Mouse (Mus musculus) stomach, embryonic 15.5 days (tissue): ENCODE results near the gene Map2. TPM values are rescaled to one million over a fixed set of nuclear protein-coding genes. Genes with fewer than 3 reads are reported as not detected.

Experiments used
- ATAC-seq: fragments of 200-750 bp; cut with Nextera tagmentation; 2 replicates; pipeline ENCODE4 v1.8.0; 2017; ENCODE audit warnings: low read depth, moderate number of reproducible peaks, moderate TSS enrichment; ENCODE audit not compliant: insufficient read depth, low FRiP score
- H3K27ac ChIP-seq: fragments of 300-500 bp; sonication (generic); 2 replicates; pipeline ENCODE4 v1.5.1; 2015; ENCODE audit warnings: mild to moderate bottlenecking, inconsistent platforms
- H3K27me3 ChIP-seq: fragments of 300-500 bp; sonication (generic); replicated peaks from 2 replicates; pipeline ENCODE4 v1.6.1; 2015; ENCODE audit warnings: inconsistent platforms
- H3K36me3 ChIP-seq: fragments of 300-500 bp; sonication (generic); 2 replicates; pipeline ENCODE4 v1.6.1; 2015; ENCODE audit warnings: inconsistent platforms
- H3K4me1 ChIP-seq: fragments of 300-500 bp; sonication (generic); 2 replicates; pipeline ENCODE4 v1.6.1; 2015; ENCODE audit warnings: inconsistent platforms
- H3K4me2 ChIP-seq: fragments of 300-500 bp; sonication (generic); 2 replicates; pipeline ENCODE4 v1.6.1; 2015; ENCODE audit warnings: mild to moderate bottlenecking, inconsistent platforms
- H3K4me3 ChIP-seq: fragments of 300-500 bp; sonication (generic); replicated peaks from 2 replicates; pipeline ENCODE4 v1.5.1; 2015; ENCODE audit warnings: inconsistent platforms
- H3K9ac ChIP-seq: fragments of 300-500 bp; sonication (generic); 2 replicates; pipeline ENCODE4 v1.6.1; 2015; ENCODE audit warnings: inconsistent platforms
- H3K9me3 ChIP-seq: fragments of 300-500 bp; sonication (generic); 2 replicates; pipeline ENCODE4 v1.6.1; 2016; ENCODE audit warnings: inconsistent platforms
- WGBS: fragments of 180-500 bp; shearing (Covaris S2); methylation state at CpG from one replicate; pipeline ENCODE4 v1.1.7; 2015; 5-methylcytosine and 5-hydroxymethylcytosine counted together
- polyA plus RNA-seq: library from polyadenylated mRNA; unstranded; fragments of >200 nt; fragmentation: Nextera tagmentation; extraction: Ambion mirVana; gene quantifications from 2 replicates; pipeline ENCODE4 v1.2.1, GENCODE M21; 2015

The Map2 gene
- polyA plus RNA-seq, 1 experiment from 2014 or later = 16.6 TPM

GRCm38 (mm10) chr1:66176012-66176837, 1.2 kb downstream of the Map2 start:
- no peaks in the 10 kb centered on the region for H3K27me3 ChIP-seq
- H3K27ac ChIP-seq = no peak overlapping the region
- peak overlapping the region; percentile 55 for H3K4me3 ChIP-seq
- H3K36me3 ChIP-seq = no peaks in the 10 kb centered on the region
- ATAC-seq = no peak
- WGBS = 27% methylated on average over 9 of the region's 9 CpGs
- peak overlapping the region; percentile 83 for H3K4me2 ChIP-seq
- no peaks in the 10 kb centered on the region for H3K4me1 ChIP-seq
- no peak overlapping the region for H3K9ac ChIP-seq
- H3K9me3 ChIP-seq = no peaks in the 10 kb centered on the region

- H3K4me2 ChIP-seq = no peak overlapping the region; the same call in 1 of the 2 replicates
- H3K9ac ChIP-seq = no peak overlapping the region
- H3K4me3 ChIP-seq = no peak overlapping the region
- H3K36me3 ChIP-seq = no peaks in the 10 kb centered on the region
- no peaks in the 10 kb centered on the region for H3K4me1 ChIP-seq
- no peak for ATAC-seq
- 67% methylated on average over 2 of the region's 2 CpGs for WGBS
- no peaks in the 10 kb centered on the region for H3K27me3 ChIP-seq
- H3K9me3 ChIP-seq = no peaks in the 10 kb centered on the region
- H3K27ac ChIP-seq = no peak overlapping the region
Observed at GRCm38 (mm10) chr1:66176838-66177105, 1.7 kb downstream of the Map2 start.

- no peak overlapping the region for H3K9ac ChIP-seq
- no peak overlapping the region for H3K4me3 ChIP-seq
- H3K27ac ChIP-seq = no peak overlapping the region
- H3K4me2 ChIP-seq = no peak overlapping the region
- H3K27me3 ChIP-seq = no peaks in the 10 kb centered on the region
- ATAC-seq = no peak
- 50% methylated on average over 4 of the region's 4 CpGs for WGBS
- no peaks in the 10 kb centered on the region for H3K4me1 ChIP-seq
- no peaks in the 10 kb centered on the region for H3K36me3 ChIP-seq
- H3K9me3 ChIP-seq = no peaks in the 10 kb centered on the region
Observed at GRCm38 (mm10) chr1:66177489-66178170, 2.6 kb downstream of the Map2 start.

- ATAC-seq = no peak
- WGBS = 65% methylated on average over 12 of the region's 12 CpGs
- Histone ChIP-seq H3K4me3 (no peak overlapping the region), H3K9ac (no peak overlapping the region), H3K27me3 (no peaks in the 10 kb centered on the region), H3K4me1 (no peaks in the 10 kb centered on the region), H3K36me3 (no peaks in the 10 kb centered on the region), H3K4me2 (no peak overlapping the region), H3K9me3 (no peaks in the 10 kb centered on the region), H3K27ac (no peak overlapping the region)
Observed at GRCm38 (mm10) chr1:66187016-66187681, 12.1 kb downstream of the Map2 start.

- ATAC-seq = no peak
- WGBS = 93% methylated on average over 1 of the region's 1 CpGs
Observed at GRCm38 (mm10) chr1:66192401-66192800, 17.3 kb downstream of the Map2 start.

GRCm38 (mm10) chr1:66192891-66193290, 17.8 kb downstream of the Map2 start:
- WGBS = 84% methylated on average over 2 of the region's 2 CpGs
- Histone ChIP-seq H3K4me3 (no peak overlapping the region), H3K27ac (no peak overlapping the region), H3K9me3 (no peaks in the 10 kb centered on the region), H3K9ac (no peak overlapping the region), H3K4me1 (no peaks in the 10 kb centered on the region), H3K36me3 (no peaks in the 10 kb centered on the region), H3K4me2 (no peak overlapping the region), H3K27me3 (no peaks in the 10 kb centered on the region)
- no peak for ATAC-seq

More at GRCm38 (mm10) chr1:66192401-66192800, 17.3 kb downstream of the Map2 start:
- no peaks in the 10 kb centered on the region for H3K4me1 ChIP-seq
- H3K36me3 ChIP-seq = no peaks in the 10 kb centered on the region
- no peak overlapping the region for H3K4me2 ChIP-seq
- H3K9ac ChIP-seq = no peak overlapping the region
- H3K9me3 ChIP-seq = no peaks in the 10 kb centered on the region
- H3K27me3 ChIP-seq = no peaks in the 10 kb centered on the region
- no peak overlapping the region for H3K27ac ChIP-seq
- no peak overlapping the region for H3K4me3 ChIP-seq

- H3K36me3 ChIP-seq = no peaks in the 10 kb centered on the region
- ATAC-seq = no peak
- no peak overlapping the region for H3K4me3 ChIP-seq
- no peak overlapping the region for H3K9ac ChIP-seq
- no peak overlapping the region for H3K4me2 ChIP-seq
- 79% methylated on average over 13 of the region's 13 CpGs for WGBS
- H3K27me3 ChIP-seq = no peaks in the 10 kb centered on the region
- H3K9me3 ChIP-seq = no peaks in the 10 kb centered on the region
- no peak overlapping the region for H3K27ac ChIP-seq
- H3K4me1 ChIP-seq = no peaks in the 10 kb centered on the region
Observed at GRCm38 (mm10) chr1:66195040-66195726, 20.1 kb downstream of the Map2 start.

- Histone ChIP-seq H3K9me3 (no peaks in the 10 kb centered on the region), H3K27me3 (no peaks in the 10 kb centered on the region), H3K4me1 (no peaks in the 10 kb centered on the region), H3K27ac (no peak overlapping the region), H3K4me2 (no peak overlapping the region), H3K9ac (no peak overlapping the region), H3K4me3 (no peak overlapping the region), H3K36me3 (no peaks in the 10 kb centered on the region)
- WGBS = 89% methylated on average over 4 of the region's 4 CpGs
- no peak for ATAC-seq
Observed at GRCm38 (mm10) chr1:66196240-66196639, 21.2 kb downstream of the Map2 start.

- Histone ChIP-seq H3K9me3 (no peaks in the 10 kb centered on the region), H3K27me3 (no peaks in the 10 kb centered on the region), H3K9ac (no peak overlapping the region), H3K27ac (no peak overlapping the region), H3K4me1 (no peaks in the 10 kb centered on the region), H3K4me3 (no peak overlapping the region), H3K36me3 (no peaks in the 10 kb centered on the region), H3K4me2 (no peak overlapping the region)
- ATAC-seq = no peak
- 89% methylated on average over 4 of the region's 4 CpGs for WGBS
Observed at GRCm38 (mm10) chr1:66196716-66197115, 21.6 kb downstream of the Map2 start.

- WGBS = 84% methylated on average over 2 of the region's 2 CpGs
- Histone ChIP-seq H3K4me1 (no peaks in the 10 kb centered on the region), H3K9ac (no peak overlapping the region), H3K36me3 (no peaks in the 10 kb centered on the region), H3K27me3 (no peaks in the 10 kb centered on the region), H3K27ac (no peak overlapping the region), H3K9me3 (no peaks in the 10 kb centered on the region), H3K4me2 (no peak overlapping the region), H3K4me3 (no peak overlapping the region)
- ATAC-seq = no peak
Observed at GRCm38 (mm10) chr1:66205517-66205916, 30.4 kb downstream of the Map2 start.

- Histone ChIP-seq H3K4me3 (no peak overlapping the region), H3K9me3 (no peaks in the 10 kb centered on the region), H3K36me3 (no peaks in the 10 kb centered on the region), H3K4me1 (no peaks in the 10 kb centered on the region), H3K27ac (no peak overlapping the region), H3K9ac (no peak overlapping the region), H3K27me3 (no peaks in the 10 kb centered on the region), H3K4me2 (no peak overlapping the region)
- no peak for ATAC-seq
- 61% methylated on average over 3 of the region's 3 CpGs for WGBS
Observed at GRCm38 (mm10) chr1:66206904-66207303, 31.8 kb downstream of the Map2 start.
